Mouse (Mus musculus) liver, embryonic 15.5 days (tissue): ENCODE results near the gene Cpsf4l. TPM values are rescaled to one million over a fixed set of nuclear protein-coding genes. Genes with fewer than 3 reads are reported as not detected.

Source experiments
- ATAC-seq: fragments of 200-750 bp; cut with Nextera tagmentation; 2 replicates; pipeline ENCODE4 v1.8.0; 2017; ENCODE audit warnings: moderate number of reproducible peaks, mild to moderate bottlenecking, moderate library complexity; ENCODE audit not compliant: insufficient read depth
- H3K27ac ChIP-seq: fragments of 300-500 bp; sonication (generic); replicated peaks from 2 replicates; pipeline ENCODE4 v1.5.1; 2015; ENCODE audit warnings: mild to moderate bottlenecking, inconsistent platforms
- H3K27me3 ChIP-seq: fragments of 300-500 bp; sonication (generic); 2 replicates; pipeline ENCODE4 v1.6.1; 2015; ENCODE audit warnings: mild to moderate bottlenecking, inconsistent platforms
- H3K36me3 ChIP-seq: fragments of 300-500 bp; sonication (generic); replicated peaks from 2 replicates; pipeline ENCODE4 v1.6.1; 2015; ENCODE audit warnings: moderate library complexity, mild to moderate bottlenecking, inconsistent platforms
- H3K4me1 ChIP-seq: fragments of 300-500 bp; sonication (generic); replicated peaks from 2 replicates; pipeline ENCODE4 v1.6.1; 2015; ENCODE audit warnings: inconsistent platforms
- H3K4me2 ChIP-seq: fragments of 300-500 bp; sonication (generic); 2 replicates; pipeline ENCODE4 v1.6.1; 2015; ENCODE audit warnings: moderate library complexity, mild to moderate bottlenecking, inconsistent platforms
- H3K4me3 ChIP-seq: fragments of 300-500 bp; sonication (generic); replicated peaks from 2 replicates; pipeline ENCODE4 v1.5.1; 2015; ENCODE audit warnings: mild to moderate bottlenecking, inconsistent platforms
- H3K9ac ChIP-seq: fragments of 300-500 bp; sonication (generic); 2 replicates; pipeline ENCODE4 v1.6.1; 2015; ENCODE audit warnings: moderate library complexity, mild to moderate bottlenecking, inconsistent platforms
- H3K9me3 ChIP-seq: fragments of 300-500 bp; sonication (generic); replicated peaks from 2 replicates; pipeline ENCODE4 v1.6.1; 2016; ENCODE audit warnings: inconsistent platforms
- WGBS: fragments of 180-500 bp; shearing (Covaris S2); methylation state at CpG from one replicate; pipeline ENCODE4 v1.1.7; 2015; ENCODE audit warnings: mixed read lengths; ENCODE audit not compliant: insufficient replicate concordance; 5-methylcytosine and 5-hydroxymethylcytosine counted together
- polyA plus RNA-seq: library from polyadenylated mRNA; unstranded; fragments of >200 nt; fragmentation: Nextera tagmentation; extraction: Ambion mirVana; gene quantifications from 2 replicates; pipeline ENCODE4 v1.2.1, GENCODE M21; 2015

Cpsf4l gene
- polyA plus RNA-seq, 1 experiment from 2014 or later, result not detected

- WGBS, result 63% methylated on average over 12 of the region's 12 CpGs
- Histone ChIP-seq H3K4me2 (no peak overlapping the region), H3K27me3 (no peaks in the 10 kb centered on the region), H3K4me3 (no peak overlapping the region), H3K36me3 (peaks cover 30% of the 10 kb centered on the region), H3K4me1 (peaks cover 6% of the 10 kb centered on the region; the same call in 1 of the 2 replicates), H3K9ac (no peak overlapping the region), H3K9me3 (no peaks in the 10 kb centered on the region), H3K27ac (no peak overlapping the region)
- peak; percentile 43 for ATAC-seq
These were observed 11.7 kb downstream of the Cpsf4l start for GRCm38 (mm10) chr11:113698013-113698545.

GRCm38 (mm10) chr11:113697571-113697970 lies 12.2 kb downstream of the Cpsf4l start:
- no peak overlapping the region for H3K27ac ChIP-seq
- no peak overlapping the region for H3K4me3 ChIP-seq
- 71% methylated on average over 5 of the region's 5 CpGs for WGBS
- no peak overlapping the region for H3K9ac ChIP-seq
- peaks cover 6% of the 10 kb centered on the region; the same call in 1 of the 2 replicates for H3K4me1 ChIP-seq
- no peaks in the 10 kb centered on the region for H3K27me3 ChIP-seq
- H3K36me3 ChIP-seq, result peaks cover 30% of the 10 kb centered on the region
- no peak overlapping the region for H3K4me2 ChIP-seq
- ATAC-seq, result no peak
- no peaks in the 10 kb centered on the region for H3K9me3 ChIP-seq

DNA sequence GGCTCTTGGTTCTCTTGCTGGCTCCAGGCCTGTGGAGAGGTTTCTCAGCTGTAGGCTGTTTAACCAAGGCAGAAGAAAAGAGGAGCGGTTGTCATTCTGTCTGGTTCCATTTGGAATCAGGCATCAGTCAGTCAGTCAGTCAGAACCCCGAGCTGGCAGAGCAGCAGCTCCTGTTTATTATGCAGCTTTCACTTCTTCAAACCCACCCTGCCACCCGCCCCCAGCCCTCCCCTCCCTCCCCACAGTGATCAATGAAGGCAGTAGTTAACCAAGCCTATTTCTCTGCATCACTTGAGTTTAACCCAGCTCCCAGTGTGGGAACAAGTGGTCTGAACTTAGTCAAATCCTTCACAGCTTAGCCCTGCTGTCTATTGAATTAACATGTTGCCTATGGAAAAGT lies 18.0 kb downstream of the Cpsf4l start:
- H3K27me3 ChIP-seq, result no peaks in the 10 kb centered on the region
- no peak overlapping the region for H3K4me3 ChIP-seq
- ATAC-seq, result no peak
- H3K4me2 ChIP-seq, result no peak overlapping the region
- H3K9me3 ChIP-seq, result no peaks in the 10 kb centered on the region
- H3K27ac ChIP-seq, result no peak overlapping the region
- H3K36me3 ChIP-seq, result peaks cover 69% of the 10 kb centered on the region
- H3K4me1 ChIP-seq, result peaks cover 3% of the 10 kb centered on the region
- H3K9ac ChIP-seq, result no peak overlapping the region
- WGBS, result 66% methylated on average over 3 of the region's 3 CpGs

GRCm38 (mm10) chr11:113691318-113691717 lies 18.5 kb downstream of the Cpsf4l start:
- Histone ChIP-seq H3K9me3 (no peaks in the 10 kb centered on the region), H3K9ac (no peak overlapping the region), H3K36me3 (peaks cover 65% of the 10 kb centered on the region), H3K4me1 (peaks cover 8% of the 10 kb centered on the region), H3K4me2 (no peak overlapping the region), H3K27me3 (no peaks in the 10 kb centered on the region), H3K27ac (no peak overlapping the region), H3K4me3 (no peak overlapping the region)
- 70% methylated on average over 5 of the region's 5 CpGs for WGBS
- ATAC-seq, result no peak

DNA sequence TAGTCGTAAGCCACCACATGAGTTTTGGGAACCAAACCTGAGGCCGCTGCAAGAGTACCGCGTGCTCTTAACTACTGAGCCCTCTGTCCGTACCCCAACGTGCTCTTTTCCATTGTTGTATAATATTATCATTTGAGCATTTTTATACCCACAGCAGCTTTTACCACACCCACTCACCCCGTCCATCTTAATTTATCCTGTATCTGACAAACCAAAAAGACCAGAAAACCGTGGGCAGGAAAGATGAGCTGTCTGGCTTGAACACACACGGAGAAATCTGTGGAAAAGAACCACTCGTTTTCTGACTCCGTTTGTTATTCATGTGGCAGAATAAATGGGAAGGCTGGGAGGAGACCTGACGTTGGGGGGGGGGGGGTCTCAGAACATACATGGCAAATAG lies 19.3 kb downstream of the Cpsf4l start:
- 84% methylated on average over 12 of the region's 12 CpGs for WGBS
- peaks cover 59% of the 10 kb centered on the region for H3K36me3 ChIP-seq

DNA sequence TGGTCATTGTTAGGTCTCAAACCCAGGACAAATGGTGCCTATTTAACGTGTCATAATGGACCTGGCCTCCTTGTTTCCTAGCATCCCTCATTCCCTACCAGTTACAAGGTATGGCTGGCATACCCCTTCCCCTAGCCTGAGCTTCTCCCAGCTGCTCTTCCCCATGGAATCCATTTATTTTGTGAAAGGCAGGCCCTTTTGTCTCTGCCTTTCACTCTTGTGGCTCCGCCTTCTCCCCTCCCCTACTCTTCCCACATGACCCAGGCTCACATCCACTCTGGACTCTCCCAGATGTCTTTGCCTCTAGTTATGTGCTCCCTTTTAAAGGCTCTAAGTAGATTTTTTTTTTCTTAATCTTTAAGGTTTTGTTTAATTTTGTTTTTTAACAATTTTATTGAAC lies 22.8 kb downstream of the Cpsf4l start:
- Histone ChIP-seq H3K4me2 (no peak overlapping the region), H3K27me3 (no peaks in the 10 kb centered on the region), H3K9me3 (no peaks in the 10 kb centered on the region), H3K36me3 (peaks cover 41% of the 10 kb centered on the region), H3K9ac (no peak overlapping the region), H3K4me3 (no peak overlapping the region), H3K4me1 (peaks cover 32% of the 10 kb centered on the region), H3K27ac (no peak overlapping the region)
- no peak for ATAC-seq
- 86% methylated on average over 2 of the region's 2 CpGs for WGBS

More for the DNA sequence above, 19.3 kb downstream of the Cpsf4l start:
- Histone ChIP-seq H3K4me2 (no peak overlapping the region), H3K9ac (no peak overlapping the region), H3K4me3 (no peak overlapping the region), H3K27me3 (no peaks in the 10 kb centered on the region), H3K4me1 (peaks cover 15% of the 10 kb centered on the region), H3K27ac (no peak overlapping the region), H3K9me3 (no peaks in the 10 kb centered on the region)
- no peak for ATAC-seq

DNA sequence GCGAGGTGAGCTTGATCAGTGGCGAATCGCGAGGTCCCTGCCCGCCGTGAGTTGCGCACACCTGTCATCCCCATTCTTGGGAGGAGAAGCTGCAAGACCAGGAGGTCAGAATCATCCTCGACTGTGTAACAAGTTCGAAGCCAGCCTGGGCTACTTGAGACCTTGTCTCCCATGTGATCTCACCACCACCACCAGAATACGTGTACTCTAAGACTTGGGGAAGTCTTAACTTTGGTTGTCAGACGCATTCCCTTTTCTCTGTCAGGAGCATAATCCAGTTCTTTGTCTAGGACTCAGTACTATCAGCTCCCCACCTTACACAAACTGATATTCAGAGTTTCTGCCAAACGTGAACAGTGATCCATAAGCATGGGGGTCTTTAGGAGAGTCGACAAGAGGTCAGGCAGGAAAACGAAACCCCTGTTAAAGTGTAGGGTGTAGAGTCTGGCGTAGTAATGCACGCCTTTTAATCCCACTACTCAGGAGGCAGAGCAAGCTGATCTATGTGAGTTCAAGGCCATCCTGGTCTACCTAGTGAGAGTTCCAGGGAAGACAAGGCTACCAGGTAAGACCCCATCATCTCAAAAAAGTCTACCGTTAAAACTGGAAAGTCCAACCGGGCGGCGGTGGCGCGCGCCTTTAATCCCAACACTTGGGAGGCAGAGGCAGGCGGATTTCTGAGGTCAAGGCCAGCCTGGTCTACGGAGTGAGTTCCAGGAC lies 24.9 kb downstream of the Cpsf4l start:
- 38% methylated on average over 25 of the region's 25 CpGs for WGBS
- Histone ChIP-seq H3K27me3 (no peaks in the 10 kb centered on the region), H3K4me1 (peaks cover 52% of the 10 kb centered on the region), H3K9ac (peak overlapping the region; percentile 98), H3K36me3 (peaks cover 27% of the 10 kb centered on the region), H3K4me3 (peak overlapping the region; percentile 97), H3K4me2 (peak overlapping the region; percentile 83), H3K27ac (peak overlapping the region; percentile 98), H3K9me3 (no peaks in the 10 kb centered on the region)
- ATAC-seq, result no peak

DNA sequence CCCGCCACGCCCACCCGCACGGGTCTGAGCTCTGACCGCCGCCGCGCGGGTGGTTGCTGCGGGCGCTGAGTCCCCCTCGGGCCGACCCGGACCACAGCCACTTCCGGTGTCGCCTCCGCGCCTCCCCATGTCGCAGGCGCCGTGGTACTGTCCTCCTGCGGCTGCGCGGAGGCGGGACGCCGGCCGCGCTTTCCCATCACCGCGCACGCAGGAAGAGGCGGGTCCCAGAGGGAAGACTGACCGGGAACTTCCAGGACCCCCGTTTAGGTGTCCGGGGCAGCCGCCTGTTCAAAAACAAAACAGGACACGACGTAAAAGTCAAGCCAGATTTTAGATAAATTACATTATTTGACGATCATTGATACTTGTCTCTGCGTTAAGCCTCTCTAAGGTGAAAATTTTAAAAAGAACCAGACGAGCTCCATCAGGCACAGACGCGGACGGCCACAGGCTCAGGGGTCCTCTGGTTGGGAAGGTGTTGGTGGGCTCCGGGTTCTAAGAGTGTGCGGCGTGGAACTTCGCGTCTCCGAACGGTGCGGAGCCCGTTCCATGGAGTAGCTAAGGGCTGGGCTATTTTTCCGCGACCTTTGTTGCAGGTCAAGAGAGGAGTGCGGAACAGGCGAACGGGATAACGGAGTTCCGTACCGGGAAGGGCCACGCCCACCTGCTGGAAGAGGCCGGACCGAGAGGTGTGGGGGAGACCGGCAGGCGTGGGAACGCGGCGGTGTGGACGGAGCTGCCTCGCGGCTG lies 25.7 kb downstream of the Cpsf4l start, which contains the start of the genes Fam104a and D11Wsu47e:
Gene Fam104a (minus strand): TSS at position 199 of the 750 bp plus-strand sequence.
Gene D11Wsu47e (plus strand): TSS at position 456 of the 750 bp plus-strand sequence.
- peak within 1 kb of the TSS; percentile 83 for H3K4me2 ChIP-seq
- H3K4me1 ChIP-seq, result peaks cover 60% of the 10 kb centered on the region
- under 1% methylated on average over 73 of the region's 73 CpGs for WGBS
- peak; percentile 82 for ATAC-seq
- H3K27me3 ChIP-seq, result no peaks in the 10 kb centered on the region
- H3K36me3 ChIP-seq, result peaks cover 23% of the 10 kb centered on the region
- H3K27ac ChIP-seq, result peak within 1 kb of the TSS; percentile 98
- peak within 1 kb of the TSS; percentile 97 for H3K4me3 ChIP-seq
- H3K9me3 ChIP-seq, result no peaks in the 10 kb centered on the region
- peak within 1 kb of the TSS; percentile 98 for H3K9ac ChIP-seq

DNA sequence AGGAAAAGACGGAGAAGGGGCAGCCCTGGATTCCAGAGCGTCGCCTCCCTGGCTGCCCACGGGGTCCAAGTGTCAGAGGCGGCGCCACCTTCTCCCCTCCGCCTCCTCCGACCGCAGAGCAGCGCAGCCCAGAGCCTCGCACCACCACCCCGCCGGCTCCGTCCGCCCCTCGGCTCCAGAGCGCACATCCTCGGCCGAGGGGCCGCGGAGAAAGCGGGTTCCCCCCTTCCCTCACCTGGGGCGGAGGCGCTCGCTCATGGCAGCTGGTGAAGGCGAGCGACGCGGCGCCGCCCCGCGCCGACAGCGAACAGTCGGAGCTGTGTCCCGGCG lies 26.2 kb downstream of the Cpsf4l start:
- under 1% methylated on average over 34 of the region's 38 CpGs for WGBS
- Histone ChIP-seq H3K36me3 (peaks cover 21% of the 10 kb centered on the region), H3K4me3 (peak overlapping the region; percentile 97), H3K9me3 (no peaks in the 10 kb centered on the region), H3K27me3 (no peaks in the 10 kb centered on the region), H3K4me1 (peaks cover 63% of the 10 kb centered on the region), H3K4me2 (peak overlapping the region; percentile 83), H3K9ac (peak overlapping the region; percentile 98), H3K27ac (peak overlapping the region; percentile 98)
- no peak; the same call in 1 of the 2 replicates for ATAC-seq

DNA sequence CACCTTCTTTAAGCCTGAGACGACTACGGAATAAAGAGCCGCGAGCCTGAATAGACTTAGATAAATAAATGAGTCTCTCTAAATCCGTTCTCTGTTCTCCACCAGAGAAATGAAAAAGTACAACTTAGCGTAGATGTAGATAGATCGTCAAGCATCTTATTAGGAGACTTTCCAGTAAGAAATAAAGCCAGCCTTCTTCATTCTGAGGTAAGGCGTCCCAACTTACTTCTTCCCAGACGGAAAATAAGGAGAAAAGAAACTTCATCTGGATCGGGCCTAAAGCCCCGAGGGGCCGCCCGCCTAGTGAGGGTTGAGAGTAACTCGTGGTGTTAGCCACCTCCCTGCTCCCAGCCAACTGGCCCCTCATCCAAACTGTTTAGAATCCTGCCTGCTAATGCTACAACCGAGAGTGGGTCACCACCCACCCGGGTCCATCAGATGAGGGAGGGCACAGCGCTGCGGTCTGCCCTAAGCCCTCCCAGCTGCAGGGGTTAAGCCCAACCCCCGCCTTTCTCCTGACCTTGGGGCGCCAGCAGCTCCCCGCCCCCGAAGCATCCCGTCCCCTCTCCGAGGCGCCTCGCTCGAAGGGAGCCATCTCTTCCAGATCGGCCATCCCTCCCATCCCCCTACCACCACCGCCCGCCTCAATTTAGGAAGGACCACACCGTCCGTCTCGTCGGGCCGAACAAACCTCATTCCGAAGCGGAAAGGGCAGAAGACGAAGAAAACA lies 26.8 kb downstream of the Cpsf4l start:
- Histone ChIP-seq H3K4me2 (peak overlapping the region; percentile 83), H3K9me3 (no peaks in the 10 kb centered on the region), H3K4me3 (peak overlapping the region; percentile 97), H3K27me3 (no peaks in the 10 kb centered on the region), H3K4me1 (peaks cover 69% of the 10 kb centered on the region), H3K9ac (peak overlapping the region; percentile 98), H3K36me3 (peaks cover 21% of the 10 kb centered on the region), H3K27ac (peak overlapping the region; percentile 98)
- peak; percentile 67 for ATAC-seq
- WGBS, result 4% methylated on average over 38 of the region's 38 CpGs

DNA sequence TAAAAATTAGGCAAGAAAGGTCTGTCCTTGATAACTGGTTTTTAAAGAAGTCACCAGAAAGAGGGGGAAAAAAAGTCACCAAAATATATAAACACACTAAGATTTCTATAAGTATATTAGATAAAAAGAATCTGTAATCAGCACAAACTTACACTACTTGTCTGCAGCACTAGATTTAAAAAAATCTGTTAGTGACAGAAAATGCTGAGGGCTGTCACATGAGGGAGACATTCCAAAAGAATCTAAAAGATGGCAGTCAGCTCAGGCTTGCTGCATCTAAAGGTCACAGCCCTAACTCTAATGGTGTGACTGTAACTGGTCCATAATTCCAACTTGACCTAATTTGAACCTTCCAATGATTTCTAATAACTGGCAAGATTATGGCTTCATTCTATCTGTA lies 27.8 kb downstream of the Cpsf4l start:
- no peak for ATAC-seq
- H3K27me3 ChIP-seq, result no peaks in the 10 kb centered on the region
- peak overlapping the region; percentile 83 for H3K4me2 ChIP-seq
- peak overlapping the region; percentile 98 for H3K9ac ChIP-seq
- H3K36me3 ChIP-seq, result peaks cover 25% of the 10 kb centered on the region
- H3K4me3 ChIP-seq, result peak overlapping the region; percentile 97
- H3K4me1 ChIP-seq, result peaks cover 74% of the 10 kb centered on the region
- H3K27ac ChIP-seq, result peak overlapping the region; percentile 98
- H3K9me3 ChIP-seq, result no peaks in the 10 kb centered on the region
